Mouse (Mus musculus) bone marrow macrophage, adult 2 months (primary cell): Measurements from ENCODE around the gene Lix1l. TPM values are rescaled to one million over a fixed set of nuclear protein-coding genes. Genes with fewer than 3 reads are reported as not detected.
A peak's percentile ranks its signal among the peaks of the same experiment; 100 is the strongest.
"Not testable (repeated sequence)": the region's sequence is repeated elsewhere in the genome, so short reads cannot be mapped to it uniquely, and the experiment has no call there.

ENCODE experiments used
- H3K27ac ChIP-seq: 2 replicates; pipeline ENCODE4 v1.5.1; 2012; ENCODE audit warnings: low read depth, low read length; ENCODE audit not compliant: insufficient read depth
- H3K4me1 ChIP-seq: 2 replicates; pipeline ENCODE4 v1.6.1; 2012; ENCODE audit warnings: low read length; ENCODE audit not compliant: control insufficient read depth, insufficient read depth
- H3K4me3 ChIP-seq: 2 replicates; pipeline ENCODE4 v1.5.1; 2012; ENCODE audit warnings: mild to moderate bottlenecking, low read length, moderate library complexity; ENCODE audit not compliant: insufficient read depth
- CTCF ChIP-seq: IDR thresholded peaks from 2 replicates; pipeline ENCODE4 v1.5.1; 2012; ENCODE audit warnings: low read depth, mild to moderate bottlenecking, low read length, moderate library complexity
- POLR2A ChIP-seq: IDR thresholded peaks from 2 replicates; pipeline ENCODE4 v1.6.1; 2012; ENCODE audit warnings: mild to moderate bottlenecking, low read depth, low read length, borderline replicate concordance
- polyA plus RNA-seq: library from polyadenylated mRNA; stranded (reverse); fragments of >200 nt; gene quantifications from 2 replicates; pipeline ENCODE4 v1.2.4, GENCODE M21; 2012; ENCODE audit not compliant: missing spikeins, insufficient read depth, insufficient read length

Gene Lix1l
- polyA plus RNA-seq, 1 experiment = 23.4 TPM

DNA sequence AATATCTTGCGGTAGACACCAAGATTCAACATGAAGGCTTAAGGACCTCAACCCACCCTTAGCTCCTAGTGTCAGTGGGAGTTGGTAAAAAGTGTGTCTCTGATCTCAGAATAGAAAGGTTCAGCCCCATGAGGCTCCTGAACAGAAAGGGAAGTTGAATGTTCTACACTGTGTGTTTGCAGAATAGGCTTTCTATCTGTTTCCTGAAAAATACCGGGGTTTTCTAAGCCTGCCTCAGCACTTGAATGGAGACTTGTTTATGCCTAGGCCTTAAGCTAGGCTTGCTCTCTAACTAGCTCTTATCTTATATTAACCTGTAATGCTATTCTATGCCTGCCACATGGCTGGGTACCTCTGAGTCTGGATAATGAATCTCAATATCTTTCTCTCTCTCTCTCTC is 60.0 kb downstream of the Lix1l start:
- H3K4me3 ChIP-seq = no peak overlapping the region
- TF ChIP-seq POLR2A (no peak), CTCF (no peak)
- H3K4me1 ChIP-seq = peaks cover 17% of the 10 kb centered on the region
- H3K27ac ChIP-seq = peak overlapping the region; percentile 76

DNA sequence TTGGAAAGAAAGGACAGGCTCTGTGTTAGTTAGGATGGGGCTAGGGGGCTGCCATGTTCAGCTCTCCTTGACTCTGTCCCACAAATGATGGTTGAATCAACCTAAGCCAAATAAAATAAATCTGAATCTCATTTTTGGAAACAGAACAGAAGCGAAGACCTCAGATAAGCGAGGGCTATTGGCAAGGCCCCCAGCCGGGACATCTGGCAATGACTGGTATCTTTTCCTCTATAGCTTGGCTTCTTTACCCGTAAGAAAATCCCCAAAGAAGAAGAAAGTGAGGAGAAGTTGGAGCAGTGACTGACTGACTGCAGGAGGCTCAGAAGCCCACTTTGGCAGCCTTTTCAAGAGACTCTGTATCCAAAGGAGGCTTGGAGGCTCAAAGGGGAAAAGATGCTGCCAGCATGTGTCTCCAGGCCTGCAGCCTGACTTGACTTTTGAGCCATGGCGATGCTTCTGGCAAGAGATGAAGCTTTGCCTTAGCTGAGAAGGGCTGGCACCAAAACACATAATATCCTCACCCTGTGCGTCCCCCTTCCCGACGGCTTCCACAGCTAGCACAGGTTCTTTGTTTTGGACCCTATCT is 61.9 kb downstream of the Lix1l start:
- no peak overlapping the region for H3K27ac ChIP-seq
- peaks cover 17% of the 10 kb centered on the region for H3K4me1 ChIP-seq
- no peak overlapping the region for H3K4me3 ChIP-seq
- TF ChIP-seq POLR2A (no peak), CTCF (no peak)

GRCm38 (mm10) chr3:96663432-96664239 is 62.7 kb downstream of the Lix1l start:
- H3K4me3 ChIP-seq = no peak overlapping the region
- TF ChIP-seq CTCF (peak; percentile 66), POLR2A (no peak)
- peaks cover 17% of the 10 kb centered on the region for H3K4me1 ChIP-seq
- H3K27ac ChIP-seq = no peak overlapping the region

DNA sequence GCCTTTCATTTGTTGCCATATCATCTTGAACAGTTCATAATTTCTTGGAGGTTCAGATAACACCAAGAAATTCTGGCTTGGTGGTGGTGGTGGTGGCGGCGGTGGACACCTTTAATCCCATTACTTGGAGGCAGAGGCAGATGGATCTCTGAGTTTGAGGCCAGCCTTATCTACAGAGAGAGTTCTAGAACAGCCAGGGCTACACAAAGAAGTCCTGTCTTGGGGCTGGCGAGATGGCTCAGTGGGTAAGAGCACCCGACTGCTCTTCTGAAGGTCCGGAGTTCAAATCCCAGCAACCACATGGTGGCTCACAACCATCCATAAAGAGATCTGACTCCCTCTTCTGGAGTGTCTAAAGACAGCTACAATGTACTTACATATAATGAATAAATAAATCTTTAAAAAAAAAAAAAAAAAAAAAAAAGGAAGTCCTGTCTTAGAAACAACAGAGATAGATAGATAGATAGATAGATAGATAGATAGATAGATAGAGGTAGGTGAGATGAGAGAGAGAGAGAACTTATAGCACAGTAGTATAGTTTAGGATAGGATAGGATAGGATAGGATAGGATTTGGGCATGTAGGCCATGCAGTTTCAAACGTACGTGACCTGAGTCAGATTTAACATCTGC is 64.9 kb downstream of the Lix1l start:
- peaks cover 17% of the 10 kb centered on the region for H3K4me1 ChIP-seq
- not testable (repeated sequence) for H3K27ac ChIP-seq, H3K4me3 ChIP-seq

DNA sequence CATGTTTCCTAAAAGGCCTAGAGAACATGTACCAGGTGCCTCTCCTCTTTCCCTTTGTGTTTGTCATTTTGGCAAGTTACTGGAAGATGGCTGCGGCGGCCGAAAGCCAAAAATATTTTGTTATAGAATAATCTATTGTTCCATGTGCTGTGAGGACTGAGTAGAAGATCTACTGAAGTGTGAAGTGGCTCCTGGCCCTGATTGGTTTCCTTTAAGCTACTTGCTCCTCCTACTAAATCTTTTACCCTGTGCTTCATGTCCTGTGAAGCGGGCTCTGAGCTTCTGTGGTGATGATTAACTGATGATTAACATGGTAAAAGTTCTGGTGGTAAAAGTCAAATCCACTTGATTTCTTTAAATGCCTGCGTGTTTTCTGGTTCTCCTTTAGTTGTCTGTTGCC is 66.0 kb downstream of the Lix1l start:
- no peak for TF ChIP-seq CTCF
- no peak for TF ChIP-seq POLR2A
- peaks cover 11% of the 10 kb centered on the region for H3K4me1 ChIP-seq
- H3K4me3 ChIP-seq = no peak overlapping the region
- H3K27ac ChIP-seq = no peak overlapping the region

- Histone ChIP-seq H3K4me3 (no peak overlapping the region), H3K27ac (no peak overlapping the region), H3K4me1 (peaks cover 10% of the 10 kb centered on the region)
- TF ChIP-seq CTCF (no peak), POLR2A (no peak)
These were observed 66.4 kb downstream of the Lix1l start for GRCm38 (mm10) chr3:96667316-96667715.

- no peak overlapping the region for H3K27ac ChIP-seq
- no peak for TF ChIP-seq POLR2A
- H3K4me3 ChIP-seq = no peak overlapping the region
- peaks cover 10% of the 10 kb centered on the region for H3K4me1 ChIP-seq
These were observed 67.6 kb downstream of the Lix1l start for GRCm38 (mm10) chr3:96668424-96669067.

DNA sequence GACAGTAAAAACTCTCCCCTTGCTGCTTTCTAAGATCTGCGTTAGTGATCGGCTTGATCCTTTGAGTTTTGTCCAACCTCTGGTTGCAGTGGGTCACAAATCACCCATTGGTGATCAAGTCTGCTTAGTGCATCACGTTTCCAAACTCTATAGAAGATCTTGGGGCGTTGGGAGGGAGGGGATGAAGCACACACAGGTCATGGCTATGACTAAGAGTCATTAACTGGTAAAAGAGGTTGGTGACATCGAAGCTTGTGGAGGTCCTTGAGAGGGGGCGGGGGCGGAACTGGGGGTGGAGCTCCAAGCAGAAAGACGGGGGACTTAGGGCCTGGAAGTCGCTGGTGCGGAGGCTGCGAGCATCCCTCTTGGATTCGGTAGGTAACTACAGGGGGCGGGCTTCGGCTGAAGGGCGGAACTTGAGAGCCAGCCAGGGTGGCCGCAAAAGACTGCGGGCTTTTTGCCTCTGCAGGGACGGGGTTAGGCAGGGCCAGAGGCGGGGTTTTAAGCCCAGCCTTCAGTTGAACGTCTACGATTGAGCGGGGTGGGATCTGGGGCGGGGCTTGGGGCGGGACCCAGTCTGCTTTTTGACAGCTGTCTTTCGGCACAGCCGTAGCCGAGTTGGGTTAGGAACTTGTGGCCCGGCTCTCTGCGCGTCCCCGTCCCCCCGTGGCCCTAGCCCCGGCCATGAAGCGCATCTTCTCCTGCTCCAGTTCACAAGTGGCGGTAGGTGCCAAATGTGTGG is 68.9 kb downstream of the Lix1l start, which contains the start of gene Ankrd35:
Gene Ankrd35, plus strand, starts transcription at position 405 of the 742 bp plus-strand sequence.
- H3K4me1 ChIP-seq = peaks cover 8% of the 10 kb centered on the region
- TF ChIP-seq CTCF (no peak), POLR2A (no peak)
- peak within 1 kb of the TSS; percentile 60 for H3K4me3 ChIP-seq
- no peak within 1 kb of the TSS for H3K27ac ChIP-seq

DNA sequence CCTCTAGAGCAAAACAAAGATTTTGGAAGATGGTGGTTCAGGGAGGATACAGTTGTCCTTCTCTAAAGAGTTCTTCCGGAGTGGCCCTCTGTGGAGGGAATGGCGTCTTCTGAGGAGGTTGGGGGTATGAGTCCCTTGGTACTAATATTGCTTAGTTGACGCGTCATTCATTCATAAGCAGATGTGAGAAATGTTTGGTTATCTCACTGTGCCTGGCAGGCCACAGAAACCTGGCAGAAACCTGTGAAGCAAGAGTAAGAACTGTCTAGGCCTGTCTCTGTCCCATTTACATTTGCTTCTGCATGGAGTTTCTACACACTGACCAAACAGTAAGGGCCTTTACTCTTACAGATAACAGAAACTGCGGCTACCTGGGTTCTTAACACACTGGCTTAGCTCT is 70.6 kb downstream of the Lix1l start:
- no peak for TF ChIP-seq POLR2A
- TF ChIP-seq CTCF = no peak
- Histone ChIP-seq H3K4me1 (peaks cover 8% of the 10 kb centered on the region), H3K4me3 (no peak overlapping the region), H3K27ac (no peak overlapping the region)
